Mouse (Mus musculus) retina, adult 2 months (tissue): ENCODE data around the gene Prepl.

Experiments
- DNase-seq: peaks from one replicate; pipeline ENCODE4 v3.0.0-alpha.2; 2012; ENCODE audit warnings: low read depth, low spot score

Gene Prepl

GRCm38 (mm10) chr17:85071088-85071775, 18.8 kb downstream of the Prepl start:
- DNase-seq, result no peak

- no peak for DNase-seq
Observed at GRCm38 (mm10) chr17:85070658-85071057, 19.4 kb downstream of the Prepl start.

GRCm38 (mm10) chr17:85067331-85067730, 22.7 kb downstream of the Prepl start:
- no peak for DNase-seq

GRCm38 (mm10) chr17:85063560-85063959, 26.5 kb downstream of the Prepl start:
- no peak for DNase-seq

GRCm38 (mm10) chr17:85059136-85059535, 30.9 kb downstream of the Prepl start:
- no peak for DNase-seq

- no peak for DNase-seq
Observed at GRCm38 (mm10) chr17:85058276-85058675, 31.8 kb downstream of the Prepl start.

- DNase-seq, result no peak
Observed at GRCm38 (mm10) chr17:85048379-85048778, 41.7 kb downstream of the Prepl start.

GRCm38 (mm10) chr17:85045160-85045559, 44.9 kb downstream of the Prepl start:
- no peak for DNase-seq

GRCm38 (mm10) chr17:85044466-85044865, 45.6 kb downstream of the Prepl start:
- DNase-seq, result no peak

GRCm38 (mm10) chr17:85043404-85043816, 46.6 kb downstream of the Prepl start:
- DNase-seq, result no peak

GRCm38 (mm10) chr17:85042419-85042818, 47.6 kb downstream of the Prepl start:
- no peak for DNase-seq

GRCm38 (mm10) chr17:85040913-85041312, 49.1 kb downstream of the Prepl start:
- no peak for DNase-seq

GRCm38 (mm10) chr17:85038761-85039160, 51.3 kb downstream of the Prepl start:
- no peak for DNase-seq

- DNase-seq, result no peak
Observed at GRCm38 (mm10) chr17:85038311-85038710, 51.7 kb downstream of the Prepl start.

GRCm38 (mm10) chr17:85037855-85038254, 52.2 kb downstream of the Prepl start:
- DNase-seq, result no peak

- peak; percentile 26 for DNase-seq
Observed at GRCm38 (mm10) chr17:85034068-85034467, 56.0 kb downstream of the Prepl start.

- no peak for DNase-seq
Observed at GRCm38 (mm10) chr17:85033087-85033486, 57.0 kb downstream of the Prepl start.

- DNase-seq, result no peak
Observed at GRCm38 (mm10) chr17:85030651-85031050, 59.4 kb downstream of the Prepl start.

GRCm38 (mm10) chr17:85028797-85029196, 61.2 kb downstream of the Prepl start:
- DNase-seq, result no peak

GRCm38 (mm10) chr17:85028093-85028739, 61.8 kb downstream of the Prepl start, which contains the start of gene Slc3a1:
Gene Slc3a1 (plus strand): TSS chr17:85028376.
- no peak for DNase-seq

- no peak for DNase-seq
Observed at GRCm38 (mm10) chr17:85027247-85027646, 62.8 kb downstream of the Prepl start.

GRCm38 (mm10) chr17:85026436-85026835, 63.6 kb downstream of the Prepl start:
- DNase-seq, result no peak

- DNase-seq, result no peak
Observed at GRCm38 (mm10) chr17:85025151-85025550, 64.9 kb downstream of the Prepl start.
